Mouse (Mus musculus) CH12.LX (cell line): Measurements from ENCODE around the gene Naa30. TPM values are rescaled to one million over a fixed set of nuclear protein-coding genes. Genes with fewer than 3 reads are reported as not detected.
A peak's percentile ranks its signal among the peaks of the same experiment; 100 is the strongest.

Experiments used
- DNase-seq: peaks from one replicate; pipeline ENCODE4 v3.0.0-alpha.2; 2013; ENCODE audit errors: extremely low read depth
- H3K27ac ChIP-seq: 2 replicates; pipeline ENCODE4 v1.5.1; 2012; ENCODE audit warnings: low read depth, mild to moderate bottlenecking, control low read depth, moderate library complexity; ENCODE audit not compliant: insufficient read depth
- H3K27me3 ChIP-seq: replicated peaks from 2 replicates; pipeline ENCODE3; 2012; ENCODE audit warnings: inconsistent platforms
- H3K36me3 ChIP-seq, 2 experiments: replicated peaks in 1 of 2; 2 replicates each; pipeline versions ENCODE3 to v1.6.1; 2012; ENCODE audit warnings: inconsistent platforms in 1 of 2, low read length in 1 of 2, mild to moderate bottlenecking in 1 of 2, mixed read lengths in 1 of 2, moderate library complexity in 1 of 2; ENCODE audit not compliant: control insufficient read depth in 1 of 2, insufficient read depth in 1 of 2
- H3K4me1 ChIP-seq, 2 experiments: 2 replicates each; pipeline ENCODE4 v1.6.1; 2012; ENCODE audit warnings: inconsistent platforms in 1 of 2, moderate library complexity in 1 of 2; ENCODE audit not compliant: insufficient read depth in 2 of 2, control insufficient read depth in 1 of 2
- H3K4me2 ChIP-seq: 2 replicates; pipeline ENCODE4 v1.6.1; 2012; ENCODE audit warnings: low read depth, mild to moderate bottlenecking, control low read depth; ENCODE audit not compliant: poor library complexity, insufficient read depth, severe bottlenecking
- H3K4me3 ChIP-seq, 3 experiments: fragments of 150-350 bp in 1 of 3; sonication (generic) in 1 of 3; replicated peaks in 1 of 3; 2 replicates each; pipeline versions ENCODE3 to v1.5.1; 2011 to 2012; ENCODE audit warnings: low read depth in 2 of 3, low read length in 2 of 3, mild to moderate bottlenecking in 2 of 3, moderate library complexity in 2 of 3, control low read depth in 1 of 3, improper control_type of control experiment in 1 of 3, inconsistent platforms in 1 of 3, mixed read lengths in 1 of 3; ENCODE audit not compliant: poor library complexity in 1 of 3
- H3K79me2 ChIP-seq: replicated peaks from 2 replicates; pipeline ENCODE4 v1.6.1; 2012; ENCODE audit warnings: mild to moderate bottlenecking, moderate library complexity; ENCODE audit not compliant: control insufficient read depth, poor library complexity, insufficient read depth, severe bottlenecking; ENCODE audit errors: extremely low read depth
- H3K9ac ChIP-seq: 2 replicates; pipeline ENCODE4 v1.6.1; 2012; ENCODE audit warnings: low read depth, mild to moderate bottlenecking, control low read depth, moderate library complexity; ENCODE audit not compliant: insufficient read depth
- H3K9me3 ChIP-seq: replicated peaks from 2 replicates; pipeline ENCODE3; 2012; ENCODE audit warnings: low read length, inconsistent platforms, mixed read lengths
- CHD1 ChIP-seq: IDR thresholded peaks from 2 replicates; pipeline ENCODE4 v1.6.1; 2012; ENCODE audit warnings: low read depth, low read length, improper control_type of control experiment, inconsistent platforms
- CTCF ChIP-seq, 2 experiments: IDR thresholded peaks in 1 of 2; conservative IDR thresholded peaks in 1 of 2; 2 replicates each; pipeline ENCODE4 v1.5.1; 2011 to 2012; ENCODE audit warnings: low read depth in 2 of 2, low read length in 2 of 2, improper control_type of control experiment in 1 of 2, inconsistent platforms in 1 of 2, mild to moderate bottlenecking in 1 of 2, moderate library complexity in 1 of 2
- E2F4 ChIP-seq: IDR thresholded peaks from 2 replicates; pipeline ENCODE4 v1.6.1; 2011; ENCODE audit warnings: low read depth, low read length, improper control_type of control experiment; ENCODE audit not compliant: insufficient replicate concordance
- ELF1 ChIP-seq: IDR thresholded peaks from 2 replicates; pipeline ENCODE4 v1.6.1; 2014; ENCODE audit warnings: low read depth, mild to moderate bottlenecking, inconsistent platforms, low read length, improper control_type of control experiment
- EP300 ChIP-seq: IDR thresholded peaks from 2 replicates; pipeline ENCODE4 v1.6.1; 2011; ENCODE audit warnings: low read length, improper control_type of control experiment
- MAFK ChIP-seq: IDR thresholded peaks from 2 replicates; pipeline ENCODE4 v1.6.1; 2011; ENCODE audit warnings: low read length, improper control_type of control experiment; ENCODE audit not compliant: insufficient replicate concordance
- MAX ChIP-seq: IDR thresholded peaks from 2 replicates; pipeline ENCODE4 v1.6.1; 2011; ENCODE audit warnings: low read length, improper control_type of control experiment
- MEF2A ChIP-seq: IDR thresholded peaks from 2 replicates; pipeline ENCODE4 v1.6.1; 2014; ENCODE audit warnings: low read depth, mild to moderate bottlenecking, inconsistent platforms, low read length, improper control_type of control experiment, borderline replicate concordance
- MYC ChIP-seq: IDR thresholded peaks from 2 replicates; pipeline ENCODE4 v1.6.1; 2011; ENCODE audit warnings: low read depth, mild to moderate bottlenecking, improper control_type of control experiment, low read length
- PAX5 ChIP-seq: IDR thresholded peaks from 2 replicates; pipeline ENCODE4 v1.6.1; 2012; ENCODE audit warnings: low read length, inconsistent platforms, mixed read lengths
- RAD21 ChIP-seq: IDR thresholded peaks from 2 replicates; pipeline ENCODE4 v1.6.1; 2011; ENCODE audit warnings: low read depth, mild to moderate bottlenecking, low read length, improper control_type of control experiment, moderate library complexity
- SMC3 ChIP-seq: IDR thresholded peaks from 2 replicates; pipeline ENCODE4 v1.6.1; 2011; ENCODE audit warnings: low read depth, low read length, improper control_type of control experiment
- USF1 ChIP-seq: IDR thresholded peaks from 2 replicates; pipeline ENCODE4 v1.6.1; 2014; ENCODE audit warnings: low read depth, mild to moderate bottlenecking, inconsistent platforms, low read length, improper control_type of control experiment
- dilution Hi-C: fragments of 300-500 bp; cut with MboI; formaldehyde crosslinking; loops from 2 replicates; pipeline ENCODE4 v1.14.3; 2020; ENCODE audit warnings: low sequenced_read_pairs; ENCODE audit not compliant: extremely low pct_unique_long_range_greater_than_20kb, extremely low pct_ligation_motif_present
- in situ Hi-C: fragments of 300-500 bp; cut with MboI; formaldehyde crosslinking; loops from 3 replicates; pipeline ENCODE4 v1.14.3; 2019; ENCODE audit warnings: low sequenced_read_pairs, low pct_ligation_motif_present, low pct_unique_long_range_greater_than_20kb, mixed read lengths
- polyA plus RNA-seq: library from polyadenylated mRNA; unstranded; fragments of >175 nt; gene quantifications from 2 replicates; pipeline ENCODE4 v1.2.1, GENCODE M21; 2012; ENCODE audit warnings: low read depth; ENCODE audit not compliant: insufficient read length
- total RNA-seq, 2 experiments: library from RNA; depleted of rRNA; stranded (reverse); fragments of 300-350 nt in 1 of 2; fragments of >200 nt in 1 of 2; gene quantifications; 2 replicates each; pipeline ENCODE4 v1.2.3; 2012 to 2014

The Naa30 gene
- total and polyA plus RNA-seq, 3 experiments: 13.5 to 26.5 (median 25.6) TPM

DNA sequence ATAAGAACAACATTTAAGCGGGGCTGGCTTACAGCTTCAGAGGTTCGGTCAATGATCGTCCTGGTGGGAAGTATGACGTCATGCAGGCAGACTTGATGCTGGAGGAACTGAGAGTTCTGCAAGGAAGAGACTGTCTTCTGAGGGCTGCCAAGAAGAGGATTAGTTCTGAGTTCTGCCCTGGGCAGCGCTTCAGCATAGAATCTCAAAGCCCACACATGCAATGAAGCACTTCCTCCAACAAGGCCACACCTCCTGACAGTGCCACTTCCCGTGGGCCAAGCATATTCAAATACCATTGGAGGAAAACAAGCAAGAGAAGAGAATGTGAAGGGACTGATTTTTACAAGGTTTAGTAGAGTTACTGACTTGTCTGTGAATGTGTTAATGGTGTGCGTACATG, 31.3 kb upstream of the Naa30 start:
- in situ Hi-C loops: no loop called here
- TF ChIP-seq ELF1: no peak
- TF ChIP-seq, all 38 proteins: peak for 0
- H3K4me1 ChIP-seq: no peaks in the 10 kb centered on the region
- no peak overlapping the region for H3K9ac ChIP-seq
- no peaks in the 10 kb centered on the region for H3K27me3 ChIP-seq
- no peak overlapping the region for H3K4me2 ChIP-seq
- dilution Hi-C loops: no loop called here
- no peak overlapping the region for H3K27ac ChIP-seq
- DNase-seq: peak; percentile 6
- no peak overlapping the region for H3K4me3 ChIP-seq
- H3K9me3 ChIP-seq: no peaks in the 10 kb centered on the region
- no peaks in the 10 kb centered on the region for H3K36me3 ChIP-seq
- H3K79me2 ChIP-seq: no peaks in the 10 kb centered on the region

DNA sequence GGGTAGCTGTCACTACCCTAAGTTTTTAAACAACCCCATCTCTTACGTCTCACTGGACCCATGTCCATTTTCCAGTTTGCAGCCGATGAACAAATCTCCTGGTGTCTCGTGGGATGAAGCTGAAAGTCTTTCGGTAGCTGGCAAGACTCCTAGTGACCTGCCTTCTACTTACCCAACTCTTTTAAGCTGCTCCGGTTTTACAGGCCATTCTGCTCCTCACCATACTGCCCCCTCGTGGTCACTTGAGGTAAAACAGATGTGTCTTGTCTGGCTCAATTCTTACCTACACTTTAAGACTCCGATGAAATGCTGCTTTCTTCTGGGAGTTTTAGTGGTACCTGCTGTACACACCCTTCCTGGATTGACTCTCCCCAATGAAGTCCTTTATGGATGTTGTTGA, 18.2 kb upstream of the Naa30 start:
- dilution Hi-C loops: no loop called here
- TF ChIP-seq EP300 (no peak), E2F4 (no peak), MYC (0 out of 2 replicates have a peak, but pooled peaks have one; percentile 29), CHD1 (no peak), SMC3 (peak; percentile 39), MEF2A (no peak), RAD21 (peak; percentile 43), CTCF (conservative IDR thresholded peaks at IDR 0.05 in 1 of 2, IDR thresholded peaks at IDR 0.05 in 1 of 2; ENCODE audit: low read depth in 2 of 2, low read length in 2 of 2) (peak; percentile 78 to 95)
- peak; percentile 83 for DNase-seq

DNA sequence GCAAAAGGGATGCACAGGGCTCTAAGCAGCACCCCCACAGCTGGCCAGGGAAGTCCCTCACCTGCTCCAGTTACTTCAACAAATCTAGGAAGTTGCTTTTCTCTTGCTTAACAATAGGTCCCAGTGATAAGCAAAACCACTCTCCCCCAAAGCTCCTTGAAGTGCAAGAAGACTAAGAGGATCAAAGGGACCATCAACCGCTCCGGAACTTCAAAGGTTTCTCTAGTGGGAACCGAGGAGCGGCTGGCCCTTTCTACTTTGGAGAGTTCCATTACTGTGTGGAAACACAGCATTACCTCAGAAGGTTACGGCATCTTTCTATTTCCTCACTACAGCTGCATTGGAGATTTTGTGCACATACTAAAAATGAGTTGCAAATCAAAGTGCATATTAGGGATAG, 16.5 kb upstream of the Naa30 start:
- Histone ChIP-seq H3K4me2 (no peak overlapping the region), H3K27ac (no peak overlapping the region), H3K36me3 (no peaks in the 10 kb centered on the region), H3K9me3 (no peaks in the 10 kb centered on the region), H3K27me3 (no peaks in the 10 kb centered on the region), H3K4me1 (peaks cover 2 to 7% of the 10 kb centered on the region in 2 experiments; a peak in 1 of 4 replicates), H3K9ac (no peak overlapping the region), H3K4me3 (no peak overlapping the region), H3K79me2 (no peaks in the 10 kb centered on the region)
- TF ChIP-seq MAX (no peak), MAFK (no peak), PAX5 (no peak), USF1 (no peak), E2F4 (no peak), MEF2A (no peak)
- in situ Hi-C loops: no loop called here
- dilution Hi-C loops: no loop called here
- no peak for DNase-seq

More for the DNA sequence above, 18.2 kb upstream of the Naa30 start:
- no peak overlapping the region for H3K9ac ChIP-seq
- H3K4me1 ChIP-seq: peaks cover 2 to 7% of the 10 kb centered on the region in 2 experiments; a peak in 1 of 4 replicates
- H3K9me3 ChIP-seq: no peaks in the 10 kb centered on the region
- no peak overlapping the region for H3K4me2 ChIP-seq
- no peaks in the 10 kb centered on the region for H3K27me3 ChIP-seq
- H3K79me2 ChIP-seq: no peaks in the 10 kb centered on the region
- no peaks in the 10 kb centered on the region for H3K36me3 ChIP-seq
- H3K27ac ChIP-seq: no peak overlapping the region
- in situ Hi-C loops: no loop called here
- no peak overlapping the region for H3K4me3 ChIP-seq
